Mouse (Mus musculus): ENCODE results near the gene Sgcb. TPM values are rescaled to one million over a fixed set of nuclear protein-coding genes. Genes with fewer than 3 reads are reported as not detected.

Sgcb gene
- polyA plus RNA-seq (2012; ENCODE audit: low replicate concordance) = 0.30 and 0.71 TPM in 2 replicates

DNA sequence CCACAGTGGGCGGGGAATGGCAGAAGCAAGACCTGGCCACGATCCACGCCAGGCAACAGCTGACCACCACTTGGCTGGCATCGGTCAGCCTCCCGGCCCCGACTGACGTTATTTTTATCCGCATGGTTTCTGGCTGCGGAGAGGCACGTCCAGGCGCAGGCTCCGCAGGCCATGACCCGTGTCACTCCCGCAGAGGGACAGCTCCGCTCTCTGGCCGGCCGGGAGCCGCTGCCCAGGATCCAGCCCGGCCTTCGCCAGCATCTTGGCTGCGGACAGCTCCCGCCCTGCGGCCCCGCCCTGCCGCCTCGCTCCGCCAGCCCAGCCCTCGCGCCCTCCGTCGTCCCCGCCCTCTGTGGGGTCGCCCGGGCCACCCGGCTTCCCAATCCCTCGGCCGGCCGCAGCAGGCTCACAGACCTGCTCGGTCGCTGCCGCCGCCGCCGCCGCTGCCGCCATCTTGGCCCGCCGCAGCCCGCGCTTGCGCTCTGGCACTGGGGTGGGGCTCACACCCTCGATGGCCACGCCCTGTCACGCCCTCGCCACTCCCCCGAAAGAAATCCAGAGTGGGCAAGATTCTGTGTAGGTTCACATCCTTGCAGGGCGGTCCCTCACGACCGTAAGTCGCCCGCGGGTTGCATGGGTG, at the start of gene Sgcb:
Gene Sgcb, minus strand, starts transcription at position 530 of the 640 bp plus-strand sequence.

DNA sequence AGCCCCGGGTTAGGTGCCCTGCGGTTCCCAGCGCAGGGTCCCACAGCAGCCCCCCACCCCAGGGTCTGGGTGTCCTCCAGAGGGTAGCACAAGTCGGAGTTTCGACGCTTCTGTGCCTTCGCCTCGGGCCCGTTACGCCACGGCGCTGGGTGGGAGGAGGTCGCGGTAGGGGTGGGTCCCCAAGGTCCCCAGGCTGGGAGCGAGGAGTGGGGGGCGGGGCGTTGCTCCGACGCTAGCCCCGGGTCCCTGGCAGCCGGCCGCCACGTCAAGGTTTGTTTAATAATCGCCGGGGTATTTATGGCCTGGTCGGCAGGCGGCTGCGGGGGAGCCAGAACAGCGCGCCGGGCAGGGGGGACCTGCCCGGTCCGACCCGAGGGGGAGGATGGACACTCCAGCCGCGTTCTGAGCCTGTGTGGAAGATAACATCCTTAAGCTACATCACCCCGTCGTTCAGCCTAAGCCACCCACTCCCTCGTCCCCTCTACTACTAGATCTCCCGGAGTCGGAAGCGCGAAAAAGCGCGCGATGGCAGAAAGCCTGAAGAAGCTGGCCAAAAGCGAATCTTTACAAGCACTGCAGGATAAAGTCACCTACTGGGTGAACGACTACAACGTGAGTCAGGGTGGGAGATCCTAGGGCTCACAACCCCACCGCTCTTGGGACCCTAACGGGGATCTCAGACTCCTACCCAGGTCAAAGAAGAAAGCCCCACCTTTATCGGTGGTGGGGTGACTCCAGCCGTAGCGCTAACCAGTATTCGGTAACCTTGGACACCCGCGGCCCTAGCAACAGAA, 3.7 kb upstream of the Sgcb start, which contains the start of gene Spata18:
Gene Spata18, plus strand, starts transcription at position 319 of the 794 bp plus-strand sequence.

DNA sequence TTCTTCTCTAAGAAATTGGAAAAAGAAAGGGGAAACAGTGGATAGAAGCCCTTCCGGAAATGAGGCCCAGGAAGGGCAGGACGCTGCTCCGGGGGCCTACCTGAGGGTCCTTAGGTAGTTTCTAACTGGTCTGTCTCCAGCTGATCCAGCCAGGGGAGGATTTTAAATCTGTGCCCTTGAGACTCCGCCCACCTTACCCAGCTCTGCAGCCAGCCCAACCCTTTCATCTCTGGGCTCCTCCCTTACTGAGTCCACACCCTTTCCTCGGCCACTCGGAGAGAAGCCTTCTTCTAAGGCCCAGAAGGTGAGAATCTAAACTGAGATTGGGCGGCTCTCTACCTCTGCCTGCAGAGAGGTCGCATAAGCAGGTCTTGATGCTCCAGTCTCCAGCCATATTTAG, 15.3 kb downstream of the Sgcb start, which contains the start of gene Lrrc66:
Gene Lrrc66, minus strand, starts transcription at position 236 of the 400 bp plus-strand sequence.

Other genes with a start within 250 kb of the Sgcb start
- not detected in 2 replicates for gene Cwh43, start 241.7 kb downstream of the Sgcb start, polyA plus RNA-seq (2012; ENCODE audit: low replicate concordance)
- gene Dcun1d4, start 166.8 kb downstream of the Sgcb start, polyA plus RNA-seq (2012; ENCODE audit: low replicate concordance) = 9.3 and 11.7 TPM in 2 replicates
- gene Lrrc66, start 15.3 kb downstream of the Sgcb start, polyA plus RNA-seq (2012; ENCODE audit: low replicate concordance) = not detected in 2 replicates
- gene Spata18, start 3.6 kb upstream of the Sgcb start, polyA plus RNA-seq (2012; ENCODE audit: low replicate concordance) = not detected in 2 replicates

Data from leukemia stem cell, adult 10-12 weeks (primary cell).